8 mouse cellular contexts compared by ENCODE assay signal in the genomic region with DNA sequence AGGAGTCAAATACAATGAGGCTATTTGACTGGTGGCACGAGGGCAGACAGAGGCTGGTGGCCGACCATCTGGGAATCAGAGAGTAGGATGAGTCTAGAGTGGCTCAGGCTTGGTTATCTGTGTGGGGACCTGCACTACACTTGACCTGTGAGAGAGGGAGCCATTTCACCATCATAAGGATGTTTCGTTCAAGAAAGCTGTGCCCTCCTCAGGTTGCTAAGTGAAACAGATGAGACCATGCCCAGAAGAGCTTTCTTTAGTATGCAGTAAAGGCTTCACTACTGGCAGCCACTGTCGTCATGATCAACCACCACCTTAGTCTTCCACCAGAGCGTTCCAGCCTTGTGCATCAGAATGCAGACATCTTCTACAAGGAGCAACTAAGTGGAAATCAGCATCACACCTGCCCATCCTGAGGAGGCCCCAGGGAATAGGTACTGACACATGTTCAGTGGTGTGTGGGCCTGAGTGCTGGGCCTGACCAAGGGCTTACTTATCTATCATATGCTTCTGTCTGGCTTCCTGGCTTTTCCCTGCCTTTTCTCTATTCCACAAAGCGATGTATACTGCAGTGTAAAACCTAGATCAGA.
DNase-seq lines count a peak whose midpoint lies in the region; ATAC-seq and TF ChIP-seq lines count a peak whose summit lies in the region.

No protein-coding gene starts in this region.

- DNase-seq in heart, adult 8-10 months (ENCODE audit: low spot score): peak; percentile 53
- no peak for DNase-seq in heart, postnatal 25 days (ENCODE audit: low spot score)
- DNase-seq in R1 (ENCODE audit: low read depth, low spot score): peak; percentile 45
- peak; percentile 63 for DNase-seq in embryo, embryonic 11 days
- DNase-seq in liver, adult 2 months (ENCODE audit: extremely low read depth, low read depth, low spot score): peak; percentile 47
- peak; percentile 81 for DNase-seq in naive thymus-derived CD4-positive, alpha-beta T cell, adult 2 months (ENCODE audit: low read depth)
- DNase-seq in right cerebral cortex, postnatal 14 days: no peak

- no peak for TF ChIP-seq POLR2A in liver, adult 2 months (IDR thresholded peaks at IDR 0.05; ENCODE audit: extremely low read depth, insufficient read depth, low read length)

- H3K27me3 ChIP-seq in hindbrain, embryonic 15.5 days: no peaks in the 10 kb centered on the region
- H3K27me3 ChIP-seq in liver, adult 2 months (ENCODE audit: control insufficient read depth, insufficient read depth, low read length): no peaks in the 10 kb centered on the region

- no peaks in the 10 kb centered on the region for H3K9me3 ChIP-seq in hindbrain, embryonic 15.5 days

- 45% methylated on average over 6 of the region's 6 CpGs for WGBS in hindbrain, embryonic 15.5 days
- 59% methylated on average over 6 of the region's 6 CpGs for WGBS in liver, adult 2 months

- H3K27ac ChIP-seq in hindbrain, embryonic 15.5 days (replicated peaks): no peak overlapping the region
- no peak overlapping the region for H3K27ac ChIP-seq in liver, adult 2 months (replicated peaks; ENCODE audit: insufficient read depth, low read depth, low read length)

- no peak overlapping the region for H3K4me2 ChIP-seq in hindbrain, embryonic 15.5 days

- peak; percentile 53 for TF ChIP-seq CTCF in liver, adult 2 months (IDR thresholded peaks at IDR 0.05; ENCODE audit: low read depth, low read length)

- H3K4me3 ChIP-seq in hindbrain, embryonic 15.5 days: no peak overlapping the region
- H3K4me3 ChIP-seq in liver, adult 2 months (ENCODE audit: insufficient read depth, low read depth, low read length): no peak overlapping the region

- peak; percentile 77 for ATAC-seq in hindbrain, embryonic 15.5 days (ENCODE audit: low FRiP score, low read depth)

- H3K4me1 ChIP-seq in hindbrain, embryonic 15.5 days (replicated peaks): no peaks in the 10 kb centered on the region
- H3K4me1 ChIP-seq in liver, adult 2 months (ENCODE audit: control insufficient read depth, insufficient read depth, low read length): no peaks in the 10 kb centered on the region

- H3K9ac ChIP-seq in hindbrain, embryonic 15.5 days: no peak overlapping the region
- no peak overlapping the region for H3K9ac ChIP-seq in liver, adult 2 months (ENCODE audit: low read depth, low read length)

- no peaks in the 10 kb centered on the region; the same call in 1 of the 2 replicates for H3K79me2 ChIP-seq in liver, adult 2 months (ENCODE audit: control insufficient read depth, insufficient read depth, low read length)

- intact Hi-C loops in heart, postnatal 25 days (cut with DNase I): loop anchor here (2.0 to 5.0 kb wide), 4 partner anchors 99 to 289 kb away; a partner anchor contains a TSS

- peaks cover 17% of the 10 kb centered on the region; the same call in 1 of the 2 replicates for H3K36me3 ChIP-seq in hindbrain, embryonic 15.5 days
- peaks cover 75% of the 10 kb centered on the region for H3K36me3 ChIP-seq in liver, adult 2 months (ENCODE audit: control insufficient read depth, insufficient read depth, low read length)

Comparison
In these comparisons a context has a peak if more than half of its experiments do, and no peak if none do; other contexts are left out.
1. DNase-seq: peak in heart, adult 8-10 months (single experiment), R1 (single experiment), embryo, embryonic 11 days (single experiment), liver, adult 2 months (single experiment) and naive thymus-derived CD4-positive, alpha-beta T cell, adult 2 months (single experiment); none in heart, postnatal 25 days (single experiment) and right cerebral cortex, postnatal 14 days (single experiment).